Mouse (Mus musculus): ENCODE data around the gene Tex19.1.
A peak's percentile ranks its signal among the peaks of the same experiment; 100 is the strongest.
"Not testable (repeated sequence)": the region's sequence is repeated elsewhere in the genome, so short reads cannot be mapped to it uniquely, and the experiment has no call there.

Tex19.1 gene

DNA sequence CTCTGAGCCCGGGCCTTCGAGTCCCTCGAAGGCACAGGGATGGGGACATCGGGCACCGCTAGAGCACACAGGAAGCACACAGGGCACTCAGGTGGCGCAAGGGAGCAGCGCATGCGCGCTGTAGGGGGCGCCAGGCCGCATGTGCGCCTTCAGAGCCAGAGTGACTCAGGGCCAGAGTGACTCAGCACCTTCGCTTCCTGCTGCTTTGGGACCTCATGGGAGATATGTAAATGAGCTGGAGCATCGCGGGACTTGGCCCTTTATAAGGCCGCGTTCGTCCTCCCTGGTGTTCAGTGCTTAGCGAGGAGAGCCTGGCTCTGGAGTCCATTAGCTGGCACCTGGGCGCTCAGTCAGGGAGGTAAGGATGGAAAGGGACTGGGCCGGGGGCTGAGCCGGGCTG lies at the start of gene Tex19.1:
Gene Tex19.1 (plus strand): TSS at position 279 of the 400 bp plus-strand sequence.
- DNase-seq (ENCODE audit: low read depth) = peak; percentile 18

DNA sequence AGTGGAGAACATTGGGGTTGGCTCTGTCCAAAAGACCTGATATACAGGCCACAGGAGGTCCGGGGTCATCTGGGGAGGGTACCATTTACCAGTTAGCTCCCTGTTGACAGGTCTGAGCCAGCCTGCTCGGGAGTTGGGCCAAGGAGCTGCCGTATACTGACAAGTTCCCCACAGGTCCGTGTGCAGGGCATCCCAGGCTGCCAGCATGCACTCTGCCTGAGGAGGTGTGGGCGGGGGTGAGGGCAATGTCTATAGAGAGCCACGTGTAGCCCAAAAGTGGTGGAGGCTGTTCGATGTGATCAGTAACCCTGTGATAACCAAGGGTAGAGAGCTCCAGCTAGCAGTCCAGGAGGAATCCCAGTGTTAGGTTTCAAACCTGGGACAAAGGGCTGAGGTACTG lies 46.2 kb upstream of the Tex19.1 start:
- DNase-seq (ENCODE audit: low read depth) = no peak

DNA sequence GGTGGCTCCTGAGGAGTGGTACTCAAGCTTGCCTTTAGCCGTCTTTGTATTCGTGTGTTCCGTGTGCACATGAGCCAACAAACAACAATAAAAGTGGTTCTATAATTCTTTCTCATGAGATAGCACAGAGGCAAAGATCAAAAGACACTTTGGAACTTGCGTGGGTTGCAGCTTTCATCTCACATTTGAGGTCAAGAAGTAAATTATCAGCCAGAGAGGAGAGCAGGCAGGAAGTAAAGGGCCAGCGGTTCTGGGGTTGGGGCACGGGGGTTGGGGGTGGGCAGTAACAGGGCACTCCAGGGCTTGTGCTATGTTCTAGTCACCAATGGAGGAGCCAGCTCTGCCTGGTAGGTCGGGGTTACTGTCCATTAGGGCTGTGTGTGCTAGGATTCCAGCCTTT lies 45.3 kb upstream of the Tex19.1 start:
- DNase-seq (ENCODE audit: low read depth) = no peak

DNA sequence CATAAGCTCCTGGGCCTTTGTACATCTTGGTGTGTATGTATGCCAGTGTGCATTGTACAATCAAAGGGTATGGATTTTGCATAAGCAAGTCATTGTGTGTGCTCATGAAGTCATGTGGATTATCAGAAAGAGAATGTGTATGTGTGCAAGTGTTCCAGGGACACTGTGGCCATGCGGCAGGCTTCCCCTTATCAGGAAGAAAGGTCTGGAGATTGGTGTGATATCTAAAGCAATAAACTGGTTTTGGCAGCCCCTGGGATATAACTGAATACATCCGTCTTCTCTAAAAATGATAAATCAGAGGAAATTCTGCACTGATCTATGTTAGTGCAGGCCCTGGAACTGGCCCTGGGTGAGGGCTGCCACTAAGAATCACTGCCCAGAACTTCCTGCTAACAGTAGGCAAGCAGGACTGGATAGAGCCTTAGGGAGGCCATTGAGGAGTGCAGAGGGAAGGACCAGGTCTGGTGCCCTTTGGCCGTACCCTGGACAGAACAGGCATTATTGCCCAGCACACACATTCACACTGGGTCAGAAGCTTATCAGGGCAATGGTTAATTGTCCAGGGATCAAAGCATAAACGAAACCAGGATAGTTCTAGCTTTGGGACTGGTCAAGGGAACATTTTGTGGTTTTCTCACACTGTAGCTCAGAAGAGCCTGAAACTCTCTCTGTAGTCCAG lies 44.7 kb upstream of the Tex19.1 start:
- DNase-seq (ENCODE audit: low read depth) = no peak

DNA sequence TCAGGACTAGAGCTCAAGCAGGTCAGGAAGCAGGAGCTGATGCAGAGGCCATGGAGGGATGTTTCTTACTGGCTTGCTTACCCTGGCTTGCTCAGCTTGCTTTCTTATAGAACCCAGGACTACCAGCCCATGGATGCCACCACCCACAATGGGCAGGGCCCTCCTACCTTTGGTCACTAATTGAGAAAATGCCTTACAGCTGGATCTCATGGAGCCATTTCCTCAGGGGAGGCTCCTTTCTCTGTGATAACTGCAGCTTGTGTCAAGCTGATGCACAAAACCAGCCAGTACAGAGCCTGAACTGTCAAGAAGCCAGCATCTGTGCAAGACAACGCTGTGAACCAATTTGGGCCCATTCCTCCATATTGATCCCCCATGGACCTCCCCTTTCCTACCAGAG lies 38.7 kb upstream of the Tex19.1 start:
- not testable (repeated sequence) for DNase-seq (ENCODE audit: low read depth)

DNA sequence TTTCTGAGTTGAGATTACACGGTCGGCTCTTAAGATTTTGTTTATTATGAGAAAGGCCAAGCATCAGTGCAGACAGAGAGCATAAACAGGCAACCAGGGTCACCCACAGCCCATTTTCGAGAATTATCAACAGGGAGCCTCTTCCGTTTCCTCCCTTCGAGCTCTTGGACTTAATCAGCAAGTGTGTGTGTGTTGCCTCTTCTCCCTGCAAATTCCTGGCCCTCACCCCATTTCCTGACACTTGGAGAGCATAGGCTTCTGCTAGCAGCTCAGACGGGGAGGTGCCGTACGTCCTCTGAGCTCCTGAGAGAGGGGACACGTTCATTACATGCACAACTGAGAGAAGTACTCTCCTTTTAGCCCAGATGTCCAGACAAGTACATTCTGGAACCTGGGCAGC lies 37.9 kb upstream of the Tex19.1 start:
- DNase-seq (ENCODE audit: low read depth) = no peak

DNA sequence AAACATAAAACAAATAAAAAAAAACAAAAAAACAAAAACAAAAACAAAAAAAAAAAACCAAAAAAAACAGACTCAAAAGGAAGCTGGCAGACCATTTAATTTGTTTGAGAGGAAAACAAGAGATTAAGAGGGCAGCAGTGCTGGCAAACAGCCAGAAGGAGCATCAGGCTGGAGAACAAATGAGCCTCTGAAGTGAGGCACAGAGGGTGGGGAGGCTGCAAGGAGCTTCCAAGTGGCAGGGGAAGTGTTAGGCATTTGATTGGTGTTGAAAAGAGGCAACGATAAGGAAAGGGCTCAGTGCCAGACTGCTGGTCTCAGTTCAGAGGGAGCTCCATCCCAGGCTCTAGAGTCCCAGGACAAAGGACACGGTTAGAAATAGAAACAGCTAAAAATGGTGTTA lies 36.0 kb upstream of the Tex19.1 start:
- DNase-seq (ENCODE audit: low read depth) = peak; percentile 35

DNA sequence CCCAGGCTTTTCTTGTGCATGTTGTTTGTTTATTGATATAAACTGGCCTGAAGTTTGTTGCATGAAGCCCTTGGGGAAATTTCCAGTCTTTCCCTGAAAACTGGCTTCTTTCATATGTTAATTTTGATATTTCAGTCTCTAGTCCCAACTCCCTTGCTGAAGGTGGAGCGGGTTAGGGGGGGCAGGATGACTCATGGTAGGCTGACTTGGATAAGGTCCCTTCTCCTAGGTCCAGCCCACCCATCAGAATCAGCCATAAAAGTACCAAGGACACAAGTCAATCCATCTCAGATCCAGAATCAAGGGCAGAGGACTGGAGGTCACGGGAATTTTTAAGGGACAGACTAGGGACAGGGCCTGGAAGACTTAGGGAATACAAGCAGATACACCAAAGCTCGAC lies 34.9 kb upstream of the Tex19.1 start:
- no peak for DNase-seq (ENCODE audit: low read depth)

DNA sequence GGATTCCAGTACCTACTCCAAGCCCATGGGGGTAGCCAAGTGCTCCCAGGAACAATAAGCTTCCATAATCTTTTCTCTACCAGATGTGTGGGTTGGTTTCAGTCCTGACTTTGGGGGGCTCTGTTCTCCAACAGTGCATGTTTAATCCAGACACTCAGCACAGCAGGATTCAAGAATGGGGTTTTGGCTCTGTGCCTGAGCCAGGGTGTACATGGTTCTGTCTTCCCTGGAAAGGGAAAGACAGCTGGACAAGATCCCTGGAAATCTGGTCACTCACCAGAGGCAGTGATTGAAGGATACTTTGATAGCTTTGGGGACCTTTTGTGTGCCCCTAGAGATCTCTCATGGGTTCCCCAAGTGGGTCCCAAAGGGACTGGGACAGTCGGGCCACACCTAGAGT lies 34.3 kb upstream of the Tex19.1 start:
- DNase-seq (ENCODE audit: low read depth) = peak; percentile 48

DNA sequence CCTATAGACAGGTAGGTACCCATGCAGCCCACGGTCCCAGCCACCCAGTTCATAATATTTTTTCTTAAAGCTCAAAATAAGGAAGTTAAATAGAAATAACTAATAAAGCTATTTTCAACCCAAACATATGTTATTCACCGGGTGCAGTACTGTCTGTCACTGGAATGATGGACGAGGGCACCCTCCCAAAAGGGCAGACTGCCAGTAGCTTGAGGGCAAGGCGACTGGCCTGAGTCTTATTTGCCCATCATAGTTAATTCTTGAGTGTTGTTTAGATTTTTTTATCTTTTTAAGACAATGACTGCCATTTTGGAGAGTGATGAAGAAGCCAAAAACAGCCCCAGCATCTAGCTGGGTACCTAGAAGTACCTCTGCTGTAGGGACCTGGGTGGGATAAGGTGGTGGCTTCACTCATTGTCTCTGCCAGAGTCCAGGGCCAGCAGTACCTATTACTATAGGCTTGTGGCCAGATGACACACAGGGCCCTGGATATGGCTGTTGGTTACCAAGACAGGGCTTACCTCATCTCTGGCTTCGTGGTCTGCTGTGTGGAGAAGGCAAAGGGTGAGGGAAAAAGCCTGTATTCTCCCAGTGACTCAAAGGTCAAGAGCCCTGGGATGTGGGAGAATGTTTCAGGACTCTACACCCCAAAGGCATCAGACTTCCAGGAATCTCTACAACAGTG lies 33.7 kb upstream of the Tex19.1 start:
- DNase-seq (ENCODE audit: low read depth) = peak; percentile 80

DNA sequence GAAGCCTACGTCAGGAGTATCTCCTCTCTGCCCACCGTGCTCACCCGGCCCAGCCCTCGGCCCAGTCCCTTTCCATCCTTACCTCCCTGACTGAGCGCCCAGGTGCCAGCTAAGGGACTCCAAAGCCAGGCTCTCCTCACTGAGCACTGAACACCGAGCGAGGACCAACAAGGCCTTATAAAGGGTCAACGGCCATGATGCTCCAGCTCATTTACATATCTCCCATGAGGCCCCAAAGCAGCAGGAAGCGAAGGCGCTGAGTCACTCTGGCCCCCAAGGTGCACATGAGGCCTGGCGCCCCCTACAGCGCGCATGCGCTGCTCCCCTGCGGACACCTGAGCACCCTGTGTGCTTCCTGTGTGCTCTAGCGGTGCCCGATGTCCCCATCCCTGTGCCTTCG lies 27.8 kb upstream of the Tex19.1 start:
- DNase-seq (ENCODE audit: low read depth) = no peak

DNA sequence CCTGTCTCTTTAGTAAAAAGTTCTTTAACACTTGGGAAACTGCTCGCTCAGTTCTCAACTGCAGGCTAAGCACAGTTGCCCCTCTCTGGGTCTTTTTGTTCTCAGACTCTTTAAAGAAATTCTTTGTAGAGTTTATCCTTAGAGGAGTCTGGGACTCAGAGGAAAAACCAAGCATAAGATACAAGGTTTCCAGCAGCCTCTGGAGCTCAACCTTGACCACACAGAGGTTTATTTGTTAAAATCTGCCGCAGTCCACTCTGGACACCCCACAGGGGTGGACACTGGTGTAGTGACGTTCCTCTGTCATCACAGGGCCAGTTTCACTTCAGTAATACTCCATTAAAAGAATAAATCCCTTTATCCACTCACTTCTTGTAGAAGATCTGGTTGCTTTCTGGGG lies 27.4 kb upstream of the Tex19.1 start, which contains the start of gene Tex19.2:
Gene Tex19.2 (minus strand): TSS at position 101 of the 400 bp plus-strand sequence.
- DNase-seq (ENCODE audit: low read depth) = no peak

DNA sequence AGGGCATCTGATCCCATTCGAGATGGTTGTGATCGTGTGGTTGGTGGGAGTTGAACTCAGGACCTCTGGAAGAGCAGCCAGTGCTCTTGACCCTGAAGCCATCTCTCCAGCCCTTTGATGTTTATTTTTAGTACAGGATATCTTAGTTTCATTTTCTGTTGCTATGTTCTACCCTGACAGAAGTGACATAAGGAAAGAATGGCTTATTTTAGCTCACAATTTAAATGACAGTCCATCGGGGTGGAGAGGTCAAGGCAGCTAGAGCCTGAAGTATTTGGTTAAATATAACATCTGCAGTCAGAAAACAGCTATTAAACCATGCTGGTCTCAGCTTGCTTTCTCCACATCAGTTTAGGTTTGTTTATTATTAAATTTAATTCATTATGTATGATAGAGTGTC lies 24.8 kb upstream of the Tex19.1 start:
- DNase-seq (ENCODE audit: low read depth) = no peak

DNA sequence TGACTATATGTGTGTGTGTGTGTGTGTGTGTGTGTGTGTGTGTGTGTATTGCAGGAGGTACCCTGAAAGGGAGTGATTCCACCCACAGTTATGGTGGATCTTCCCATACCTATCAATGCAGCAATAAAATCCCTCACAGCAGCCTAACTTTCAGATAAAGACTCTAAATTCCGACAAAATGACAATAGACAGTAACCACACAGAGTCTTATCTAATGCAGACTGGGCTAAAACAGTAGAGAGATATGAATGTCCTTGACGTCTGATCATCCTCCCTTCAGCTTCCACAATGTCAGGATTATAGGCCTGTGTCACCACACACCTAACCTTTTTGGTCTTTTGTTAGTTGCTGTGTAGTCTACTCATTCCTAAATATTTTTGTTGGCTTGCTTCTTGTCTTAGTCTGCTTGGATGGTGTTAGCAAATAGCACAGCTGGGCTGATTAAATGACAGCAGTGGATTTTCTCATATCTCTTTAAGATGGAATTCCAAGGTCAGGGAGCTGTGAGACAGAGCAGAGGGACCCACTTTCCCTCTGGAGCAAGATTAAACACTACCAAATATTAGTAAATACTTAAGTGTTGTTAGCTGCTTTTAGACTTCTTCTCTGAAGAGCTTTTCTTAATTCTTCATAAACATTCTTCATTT lies 23.8 kb upstream of the Tex19.1 start:
- DNase-seq (ENCODE audit: low read depth) = no peak

DNA sequence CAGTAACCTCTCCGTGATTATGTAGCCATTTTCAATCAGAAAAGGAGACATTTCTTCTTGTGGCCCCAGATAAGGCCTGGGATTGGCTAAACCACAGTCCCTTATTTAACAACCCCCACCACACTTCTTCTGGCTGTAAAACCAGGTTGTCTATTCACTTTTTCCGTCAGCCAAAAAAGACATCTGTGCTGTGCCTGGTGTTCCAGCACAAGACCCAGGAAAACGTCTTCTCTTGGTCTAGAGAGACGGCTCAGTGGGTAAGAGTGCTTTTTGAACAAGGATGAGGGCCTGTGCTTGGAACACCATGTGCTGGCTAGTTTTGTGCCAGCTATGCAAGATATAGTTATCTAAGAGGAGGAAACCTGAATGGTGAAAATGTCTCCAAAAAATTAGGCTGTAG lies 22.5 kb upstream of the Tex19.1 start:
- no peak for DNase-seq (ENCODE audit: low read depth)

DNA sequence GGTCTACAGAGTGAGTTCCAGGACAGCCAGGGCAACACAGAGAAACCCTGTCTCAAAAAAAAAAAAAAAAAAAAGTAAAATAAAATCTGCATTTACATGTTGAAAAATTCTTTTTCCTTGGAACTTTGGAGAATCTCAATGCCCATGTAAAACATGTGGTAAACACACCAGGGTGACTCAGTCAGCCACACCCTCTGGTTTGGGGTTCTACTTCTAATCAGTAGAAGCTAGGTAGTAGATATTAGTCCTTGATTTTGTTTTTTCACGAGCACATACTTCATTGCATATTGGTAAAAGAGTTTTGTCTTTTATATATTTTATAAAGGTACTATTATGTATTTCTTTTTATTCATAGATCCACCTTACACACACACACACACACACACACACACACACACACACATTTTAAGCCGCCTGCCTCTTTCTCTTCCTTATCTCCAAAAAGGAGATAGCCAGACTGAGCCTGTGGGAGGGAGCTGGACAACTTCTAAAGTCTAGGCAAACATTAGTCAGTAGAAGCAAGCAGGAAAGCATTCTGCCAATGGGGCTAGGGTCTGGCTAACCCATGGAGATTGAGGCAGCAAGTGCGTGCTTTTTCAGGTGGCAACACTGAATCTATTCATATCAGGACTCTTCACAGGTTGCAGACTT lies 20.3 kb upstream of the Tex19.1 start:
- DNase-seq (ENCODE audit: low read depth) = no peak

DNA sequence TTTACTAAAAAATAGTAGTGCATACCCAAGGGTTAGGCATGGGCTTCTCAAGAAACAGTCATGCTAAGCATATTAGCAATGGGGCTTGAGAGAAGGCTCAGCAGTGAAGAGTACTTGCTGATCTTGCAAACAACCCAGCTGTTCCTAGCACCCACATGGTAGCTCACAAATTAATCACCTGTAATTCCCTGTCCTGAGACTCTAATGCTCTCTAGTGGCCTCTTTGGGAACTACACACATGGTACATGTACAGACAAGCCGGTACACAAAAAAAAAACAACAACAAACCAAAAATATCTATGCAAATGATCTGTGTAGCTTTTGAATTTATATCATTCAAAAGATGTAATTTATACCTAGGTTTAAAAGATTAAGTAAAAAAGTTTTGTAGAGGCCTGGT lies 19.5 kb upstream of the Tex19.1 start:
- peak; percentile 39 for DNase-seq (ENCODE audit: low read depth)

DNA sequence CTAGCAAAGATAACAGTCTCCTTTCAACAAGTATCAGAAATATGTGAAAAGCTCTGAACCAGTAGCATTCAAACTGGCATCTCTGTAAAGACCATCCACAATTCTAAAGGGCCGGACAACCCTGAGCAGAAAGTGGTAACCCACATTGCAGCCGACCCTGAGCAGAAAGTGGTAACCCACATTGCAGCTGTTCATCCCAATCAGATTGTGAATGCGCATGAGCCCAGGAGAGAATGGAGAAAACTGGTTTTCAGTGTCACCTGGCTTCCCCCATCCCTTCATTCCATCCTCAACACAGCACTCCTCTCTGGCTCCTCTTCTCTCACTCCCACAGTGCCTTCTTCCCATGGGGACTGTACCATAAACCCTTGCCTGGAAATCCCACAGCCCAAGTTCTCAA lies 18.5 kb upstream of the Tex19.1 start:
- no peak for DNase-seq (ENCODE audit: low read depth)

DNA sequence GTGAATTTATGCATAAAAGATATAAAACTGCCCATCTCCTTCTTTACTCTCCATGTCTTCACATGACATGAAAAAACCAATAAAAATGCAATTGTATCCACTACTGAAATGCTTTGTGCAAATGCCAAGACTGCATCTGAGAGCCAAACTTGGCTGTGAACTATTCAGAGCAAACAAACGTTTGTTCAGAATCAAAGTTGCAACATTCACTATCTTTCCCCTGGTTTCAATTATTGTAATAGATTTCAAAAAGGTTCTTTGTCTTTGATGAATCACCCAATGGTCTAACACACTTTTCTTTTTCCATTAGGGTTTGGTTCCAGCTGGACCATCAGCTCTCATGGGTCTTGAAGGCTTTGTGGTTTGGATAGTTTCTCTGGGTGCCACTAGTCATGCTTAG lies 16.3 kb upstream of the Tex19.1 start:
- DNase-seq (ENCODE audit: low read depth) = peak; percentile 84

DNA sequence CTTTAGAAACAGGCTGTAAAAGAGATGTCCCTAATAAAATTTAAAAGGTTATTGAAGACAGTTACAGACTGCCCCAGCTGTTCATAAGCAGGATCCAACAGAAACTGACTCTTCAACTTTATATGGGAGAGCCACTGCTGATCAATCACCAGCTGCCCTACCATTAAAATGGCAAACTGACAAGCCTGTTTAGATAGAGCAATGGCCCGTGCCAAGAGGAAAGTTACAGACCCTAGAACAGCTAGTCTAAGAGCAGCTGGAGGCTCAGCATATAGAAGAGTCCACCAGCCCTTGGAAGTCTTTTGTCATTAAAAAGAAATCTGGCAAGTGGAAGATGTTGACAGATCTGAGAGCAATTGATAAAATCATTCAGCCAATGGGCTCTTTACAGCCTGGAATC lies 11.3 kb upstream of the Tex19.1 start:
- no peak for DNase-seq (ENCODE audit: low read depth)

DNA sequence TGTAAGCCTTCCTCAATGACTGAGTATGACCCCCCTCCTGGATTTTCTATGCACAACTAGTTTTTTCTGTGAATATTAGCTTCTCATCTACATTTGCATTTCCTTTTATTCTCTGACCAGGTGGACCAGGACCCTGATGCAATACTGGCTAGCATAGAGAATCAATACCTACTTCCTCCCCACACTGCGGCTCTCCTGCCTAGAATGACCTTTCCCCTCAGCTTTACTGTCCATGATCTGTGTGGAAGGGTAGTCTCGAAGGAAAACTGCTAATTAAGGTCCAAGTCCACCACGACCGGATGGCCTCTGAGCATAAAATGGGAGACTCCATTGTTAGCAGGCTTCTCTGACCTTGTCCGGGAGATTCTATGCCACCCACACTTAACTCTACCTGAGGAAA lies 8.3 kb upstream of the Tex19.1 start:
- DNase-seq (ENCODE audit: low read depth) = no peak

DNA sequence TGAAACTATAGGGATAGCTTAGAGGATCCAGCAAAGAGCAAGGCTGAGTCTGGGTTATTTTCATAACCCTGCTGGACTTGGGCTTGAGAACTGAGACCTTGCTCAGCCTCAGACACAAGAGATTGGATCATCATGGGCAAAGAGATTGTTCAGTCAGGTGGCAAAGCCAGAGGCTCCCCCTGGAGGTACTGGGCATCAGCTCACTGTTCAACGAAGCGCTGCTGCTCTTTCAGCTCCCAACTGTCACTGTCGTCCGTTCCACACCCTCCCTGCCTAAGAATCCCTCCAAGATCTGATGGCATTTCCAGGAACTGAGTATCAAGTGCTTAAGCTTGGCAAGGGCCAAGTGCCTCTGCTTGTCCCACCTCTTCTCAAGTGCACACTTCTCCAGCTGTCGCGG lies 7.2 kb upstream of the Tex19.1 start:
- DNase-seq (ENCODE audit: low read depth) = no peak
